Mouse (Mus musculus) C2C12 (cell line): ENCODE measurements around the gene Cptp. TPM values are rescaled to one million over a fixed set of nuclear protein-coding genes. Genes with fewer than 3 reads are reported as not detected.

ENCODE experiments used
- H3K27me3 ChIP-seq: one replicate; pipeline ENCODE4 v1.6.1; 2011; ENCODE audit not compliant: control insufficient read depth, insufficient read depth, insufficient read length
- H3K36me3 ChIP-seq: one replicate; pipeline ENCODE4 v1.6.1; 2011; ENCODE audit not compliant: control insufficient read depth, insufficient read depth
- H3K4me3 ChIP-seq: one replicate; pipeline ENCODE4 v1.5.1; 2011; ENCODE audit warnings: mild to moderate bottlenecking, control low read depth; ENCODE audit not compliant: poor library complexity, insufficient read depth, severe bottlenecking
- H3K79me2 ChIP-seq: one replicate; pipeline ENCODE4 v1.6.1; 2011; ENCODE audit not compliant: control insufficient read depth, insufficient read depth
- H3K79me3 ChIP-seq: one replicate; pipeline ENCODE4 v1.6.1; 2011; ENCODE audit warnings: low read depth, control low read depth
- H3ac ChIP-seq: one replicate; pipeline ENCODE3; 2011; ENCODE audit warnings: low read depth; ENCODE audit not compliant: control insufficient read depth, insufficient read length
- CEBPB ChIP-seq: IDR thresholded peaks from one replicate; pipeline ENCODE4 v1.6.1; 2011; ENCODE audit warnings: low read depth, mild to moderate bottlenecking, control low read depth, moderate library complexity
- CTCF ChIP-seq: IDR thresholded peaks from one replicate; pipeline ENCODE4 v1.5.1; 2011; ENCODE audit not compliant: control insufficient read depth, insufficient read depth, insufficient read length
- FOSL1 ChIP-seq: IDR thresholded peaks from one replicate; pipeline ENCODE4 v1.8.0; 2011; ENCODE audit warnings: mild to moderate bottlenecking, low read length; ENCODE audit not compliant: poor library complexity, insufficient read depth, severe bottlenecking
- MAX ChIP-seq: IDR thresholded peaks from one replicate; pipeline ENCODE4 v1.6.1; 2011; ENCODE audit warnings: mild to moderate bottlenecking, control low read depth
- MYOD1 ChIP-seq: IDR thresholded peaks from one replicate; pipeline ENCODE4 v1.6.1; 2011; ENCODE audit warnings: low read depth; ENCODE audit not compliant: control insufficient read depth, insufficient read length
- MYOG ChIP-seq: IDR thresholded peaks from one replicate; pipeline ENCODE4 v1.6.1; 2011; ENCODE audit not compliant: control insufficient read depth, insufficient read length; ENCODE audit errors: extremely low read depth
- USF1 ChIP-seq: IDR thresholded peaks from one replicate; pipeline ENCODE4 v1.6.1; 2011; ENCODE audit warnings: low read depth, mild to moderate bottlenecking, control low read depth, moderate library complexity
- polyA plus RNA-seq: library from polyadenylated mRNA; unstranded; fragments of >200 nt; fragmentation: generic; extraction: Trizol; gene quantifications from one replicate; pipeline ENCODE4 v1.2.1, GENCODE M21; 2012; ENCODE audit warnings: missing spikeins

The Cptp gene
- polyA plus RNA-seq, 1 experiment: 11.8 TPM

GRCm38 (mm10) chr4:155887674-155888073 lies 18.4 kb upstream of the Cptp start:
- peaks cover 9% of the 10 kb centered on the region for H3K79me3 ChIP-seq
- peaks cover 31% of the 10 kb centered on the region for H3K79me2 ChIP-seq
- no peak overlapping the region for H3K4me3 ChIP-seq
- peaks cover 42% of the 10 kb centered on the region for H3K36me3 ChIP-seq
- no peak overlapping the region for H3ac ChIP-seq
- TF ChIP-seq CTCF (no peak), MYOG (no peak), MYOD1 (no peak), CEBPB (no peak), FOSL1 (no peak), MAX (no peak)
- H3K27me3 ChIP-seq: no peaks in the 10 kb centered on the region

GRCm38 (mm10) chr4:155886330-155886729 lies 17.1 kb upstream of the Cptp start:
- peaks cover 23% of the 10 kb centered on the region for H3K79me2 ChIP-seq
- H3ac ChIP-seq: no peak overlapping the region
- peaks cover 7% of the 10 kb centered on the region for H3K79me3 ChIP-seq
- no peak for TF ChIP-seq FOSL1
- no peak for TF ChIP-seq MYOG
- no peak for TF ChIP-seq CTCF
- no peak for TF ChIP-seq MAX
- TF ChIP-seq USF1: no peak
- no peak for TF ChIP-seq MYOD1
- no peak for TF ChIP-seq CEBPB
- peaks cover 42% of the 10 kb centered on the region for H3K36me3 ChIP-seq
- H3K27me3 ChIP-seq: no peaks in the 10 kb centered on the region
- no peak overlapping the region for H3K4me3 ChIP-seq

GRCm38 (mm10) chr4:155883587-155883986 lies 14.3 kb upstream of the Cptp start:
- Histone ChIP-seq H3ac (no peak overlapping the region), H3K79me2 (peaks cover 22% of the 10 kb centered on the region), H3K27me3 (no peaks in the 10 kb centered on the region), H3K4me3 (no peak overlapping the region), H3K79me3 (peaks cover 5% of the 10 kb centered on the region), H3K36me3 (peaks cover 30% of the 10 kb centered on the region)
- TF ChIP-seq CEBPB: no peak
- no peak for TF ChIP-seq FOSL1
- TF ChIP-seq USF1: no peak
- TF ChIP-seq MAX: no peak
- no peak for TF ChIP-seq MYOG
- no peak for TF ChIP-seq CTCF
- TF ChIP-seq MYOD1: no peak

- Histone ChIP-seq H3K79me3 (peaks cover 32% of the 10 kb centered on the region), H3K27me3 (no peaks in the 10 kb centered on the region), H3K4me3 (no peak overlapping the region), H3K36me3 (peaks cover 35% of the 10 kb centered on the region), H3ac (no peak overlapping the region), H3K79me2 (peaks cover 75% of the 10 kb centered on the region)
- TF ChIP-seq USF1 (peak; percentile 36), MAX (no peak), MYOD1 (no peak), CTCF (no peak)
These were observed 2.2 kb upstream of the Cptp start for GRCm38 (mm10) chr4:155871404-155871803.

- Histone ChIP-seq H3ac (peak overlapping the region; percentile 92), H3K79me3 (peaks cover 26% of the 10 kb centered on the region), H3K4me3 (peak overlapping the region; percentile 69), H3K79me2 (peaks cover 64% of the 10 kb centered on the region), H3K36me3 (peaks cover 28% of the 10 kb centered on the region), H3K27me3 (no peaks in the 10 kb centered on the region)
- TF ChIP-seq MAX (no peak), MYOG (no peak), USF1 (no peak), CTCF (no peak), FOSL1 (no peak)
These were observed 484 bp downstream of the Cptp start for GRCm38 (mm10) chr4:155868614-155869298.

- Histone ChIP-seq H3K36me3 (peaks cover 29% of the 10 kb centered on the region), H3K79me3 (no peaks in the 10 kb centered on the region), H3K4me3 (no peak within 1 kb of the TSS), H3K27me3 (no peaks in the 10 kb centered on the region), H3ac (no peak within 1 kb of the TSS), H3K79me2 (peaks cover 9% of the 10 kb centered on the region)
- TF ChIP-seq FOSL1 (no peak), CTCF (no peak), MYOD1 (no peak), CEBPB (no peak), MYOG (no peak), USF1 (no peak), MAX (no peak)
These were observed 6.2 kb downstream of the Cptp start, which contains the start of gene Tas1r3 for GRCm38 (mm10) chr4:155863001-155863400. Gene Tas1r3 (minus strand): TSS chr4:155863362.
